Mouse (Mus musculus) hindbrain, embryonic 16.5 days (tissue): ENCODE measurements at regions not wholly inside any gene's neighbourhood (a gene's known extent, or its start where the extent isn't known, plus 50 kb on each side); places are given as distances from the start of the nearest gene placed in this dataset.

Source experiments
- ATAC-seq: fragments of 200-750 bp; cut with Nextera tagmentation; 2 replicates; pipeline ENCODE4 v1.8.0; 2017; ENCODE audit warnings: moderate TSS enrichment, moderate library complexity
- H3K27ac ChIP-seq: fragments of 300-500 bp; sonication (generic); 2 replicates; pipeline ENCODE4 v1.5.1; 2014; ENCODE audit warnings: low read depth, mild to moderate bottlenecking, control low read depth, low read length, moderate library complexity
- H3K27me3 ChIP-seq: fragments of 300-500 bp; sonication (generic); replicated peaks from 2 replicates; pipeline ENCODE4 v1.6.1; 2014; ENCODE audit warnings: low read length; ENCODE audit not compliant: control insufficient read depth, insufficient read depth
- H3K36me3 ChIP-seq: fragments of 300-500 bp; sonication (generic); 2 replicates; pipeline ENCODE4 v1.6.1; 2014; ENCODE audit warnings: mild to moderate bottlenecking, low read length, moderate library complexity, mixed read lengths; ENCODE audit not compliant: control insufficient read depth, insufficient read depth
- H3K4me1 ChIP-seq: fragments of 300-500 bp; sonication (generic); 2 replicates; pipeline ENCODE4 v1.6.1; 2014; ENCODE audit warnings: low read depth, low read length; ENCODE audit not compliant: control insufficient read depth, insufficient read depth
- H3K4me2 ChIP-seq: fragments of 300-500 bp; sonication (generic); 2 replicates; pipeline ENCODE4 v1.6.1; 2014; ENCODE audit warnings: mild to moderate bottlenecking, low read length, control low read depth, moderate library complexity
- H3K4me3 ChIP-seq: fragments of 300-500 bp; sonication (generic); 2 replicates; pipeline ENCODE4 v1.5.1; 2014; ENCODE audit warnings: mild to moderate bottlenecking, low read length, control low read depth, moderate library complexity
- H3K9ac ChIP-seq: fragments of 300-500 bp; sonication (generic); 2 replicates; pipeline ENCODE4 v1.6.1; 2014; ENCODE audit warnings: low read depth, mild to moderate bottlenecking, control low read depth, low read length, moderate library complexity
- H3K9me3 ChIP-seq: fragments of 300-500 bp; sonication (generic); 2 replicates; pipeline ENCODE4 v1.6.1; 2014; ENCODE audit warnings: mild to moderate bottlenecking, low read length, moderate library complexity; ENCODE audit not compliant: control insufficient read depth
- WGBS: fragments of 180-500 bp; shearing (Covaris S2); extraction: QIAGEN DNeasy Blood & Tissue Kit; methylation state at CpG from one replicate; pipeline ENCODE4 v1.1.7; 2014; 5-methylcytosine and 5-hydroxymethylcytosine counted together

DNA sequence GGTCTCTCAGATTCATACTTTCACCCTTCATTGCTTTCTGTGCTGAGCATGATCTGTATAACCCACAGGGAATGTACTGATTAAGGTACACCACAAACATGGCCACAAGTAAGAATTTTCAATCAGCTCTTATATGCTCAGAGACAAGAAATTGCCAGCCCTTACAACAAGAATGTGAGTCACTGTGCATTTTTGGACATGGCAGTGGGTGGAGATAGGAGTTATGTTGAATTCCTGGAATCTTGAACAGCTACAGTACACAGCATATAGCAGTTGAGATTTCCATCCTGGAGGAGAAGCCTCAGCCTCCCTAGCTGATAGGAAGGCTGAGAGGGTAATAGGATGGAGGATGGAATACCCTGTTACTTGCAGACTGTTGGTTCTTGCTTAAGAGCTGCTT lies 173.8 kb upstream of the Nudt11 start:
- Histone ChIP-seq H3K4me2 (no peak overlapping the region), H3K4me3 (no peak overlapping the region), H3K4me1 (no peaks in the 10 kb centered on the region), H3K9me3 (no peaks in the 10 kb centered on the region), H3K27me3 (no peaks in the 10 kb centered on the region), H3K27ac (no peak overlapping the region), H3K9ac (no peak overlapping the region), H3K36me3 (no peaks in the 10 kb centered on the region)
- no peak for ATAC-seq

DNA sequence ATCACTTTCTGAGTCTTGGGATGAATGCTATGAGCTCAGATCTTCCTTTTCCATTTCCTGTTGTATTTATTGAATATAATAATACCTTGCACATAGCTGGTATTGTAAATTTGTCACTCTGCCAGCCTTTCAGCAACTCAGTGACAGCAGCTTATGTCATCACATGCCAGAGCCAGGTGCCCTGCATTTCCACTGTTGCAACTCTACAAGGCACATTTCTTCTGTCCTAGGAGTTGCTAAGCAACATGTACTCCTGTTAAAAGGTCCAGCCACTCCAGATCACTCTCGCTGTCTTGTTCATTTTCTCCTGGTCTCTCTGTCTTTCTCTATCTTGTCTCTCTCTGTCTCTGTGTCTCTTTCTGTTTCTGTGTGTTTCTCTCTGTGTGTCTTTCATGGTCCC lies 130.1 kb upstream of the Nudt11 start:
- Histone ChIP-seq H3K27me3 (no peaks in the 10 kb centered on the region), H3K36me3 (no peaks in the 10 kb centered on the region), H3K4me3 (no peak overlapping the region), H3K27ac (no peak overlapping the region), H3K9ac (no peak overlapping the region), H3K4me1 (no peaks in the 10 kb centered on the region), H3K4me2 (no peak overlapping the region), H3K9me3 (no peaks in the 10 kb centered on the region)
- 21% methylated on average over 1 of the region's 1 CpGs for WGBS
- peak; percentile 34; the same call in 1 of the 2 replicates for ATAC-seq

DNA sequence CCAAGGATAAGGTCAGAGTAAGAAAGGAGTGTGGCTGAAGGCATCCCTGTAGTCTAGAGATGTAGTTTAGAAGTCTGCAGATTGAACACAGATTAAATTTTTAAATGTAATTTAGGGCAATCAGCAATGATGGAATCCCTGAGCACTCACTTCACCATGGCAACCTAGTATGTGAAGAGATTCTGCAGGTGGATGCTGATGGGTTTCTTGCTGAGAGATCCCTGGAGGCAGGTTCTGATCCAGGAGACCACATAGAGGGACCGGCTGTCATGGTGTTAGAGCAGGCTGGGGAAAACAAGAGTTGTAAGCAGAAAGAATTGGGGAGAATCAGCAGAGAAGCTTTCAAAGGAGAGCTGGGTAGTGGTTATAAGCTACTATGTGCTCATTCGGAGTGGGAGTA lies 113.7 kb upstream of the Nudt11 start:
- H3K4me3 ChIP-seq = no peak overlapping the region
- ATAC-seq = peak; percentile 79
- H3K4me1 ChIP-seq = no peaks in the 10 kb centered on the region
- no peak overlapping the region for H3K9ac ChIP-seq
- no peak overlapping the region for H3K27ac ChIP-seq
- H3K9me3 ChIP-seq = no peaks in the 10 kb centered on the region
- H3K27me3 ChIP-seq = no peaks in the 10 kb centered on the region
- H3K36me3 ChIP-seq = no peaks in the 10 kb centered on the region
- H3K4me2 ChIP-seq = no peak overlapping the region
- 70% methylated on average over 2 of the region's 2 CpGs for WGBS

DNA sequence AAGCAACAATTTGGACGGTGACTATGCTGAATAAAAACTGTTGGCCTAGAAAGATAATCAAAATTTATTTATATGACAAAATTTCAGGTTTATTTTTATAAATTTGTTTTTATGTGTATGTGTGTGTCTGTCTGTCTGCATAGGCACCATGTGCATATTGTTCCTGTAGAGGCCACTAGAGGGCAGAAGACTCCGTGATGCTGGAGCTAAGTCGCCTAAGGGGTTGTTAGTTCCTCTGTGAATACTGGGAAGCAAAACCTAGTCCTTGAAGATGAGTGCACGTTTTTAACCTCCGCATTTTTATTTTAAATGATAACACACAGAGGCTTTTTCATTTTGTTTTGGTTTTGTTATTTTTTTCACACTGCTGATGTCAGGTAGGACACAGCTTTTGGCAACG lies 105.3 kb upstream of the Nudt11 start:
- H3K4me3 ChIP-seq = no peak overlapping the region
- no peaks in the 10 kb centered on the region for H3K9me3 ChIP-seq
- H3K9ac ChIP-seq = no peak overlapping the region
- no peaks in the 10 kb centered on the region for H3K4me1 ChIP-seq
- H3K36me3 ChIP-seq = no peaks in the 10 kb centered on the region
- no peak for ATAC-seq
- 74% methylated on average over 6 of the region's 6 CpGs for WGBS
- no peak overlapping the region for H3K4me2 ChIP-seq
- no peaks in the 10 kb centered on the region for H3K27me3 ChIP-seq
- H3K27ac ChIP-seq = no peak overlapping the region
